Mouse (Mus musculus) yolk sac, embryonic 10.5 days (tissue): Measurements from ENCODE around the gene Scgb1b17.
"Not testable (repeated sequence)": the region's sequence is repeated elsewhere in the genome, so short reads cannot be mapped to it uniquely, and the experiment has no call there.

Experiments
- DNase-seq: peaks from one replicate; pipeline ENCODE4 v3.0.0-alpha.2; 2017; ENCODE audit warnings: low spot score

The Scgb1b17 gene

GRCm38 (mm10) chr7:33063149-33063548 is at the start of gene Scgb1b17:
Gene Scgb1b17 (plus strand): TSS chr7:33063449.
- not testable (repeated sequence) for DNase-seq

GRCm38 (mm10) chr7:33056461-33056860 is 6.8 kb upstream of the Scgb1b17 start, which contains the start of gene Scgb2b17:
Gene Scgb2b17 (minus strand): TSS chr7:33056561.
- not testable (repeated sequence) for DNase-seq
